Mouse (Mus musculus): Measurements from ENCODE around the gene Depdc5.
A peak's percentile ranks its signal among the peaks of the same experiment; 100 is the strongest.
"Not testable (repeated sequence)": the region's sequence is repeated elsewhere in the genome, so short reads cannot be mapped to it uniquely, and the experiment has no call there.

The Depdc5 gene

GRCm38 (mm10) chr5:32863253-32864228, at the start of gene Depdc5:
Gene Depdc5 (plus strand): TSS chr5:32863701.
- peak; percentile 95 for DNase-seq (ENCODE audit: low read depth, low spot score)

- DNase-seq (ENCODE audit: low read depth, low spot score), result no peak
Measured at GRCm38 (mm10) chr5:32815396-32815795, 48.1 kb upstream of the Depdc5 start.

- DNase-seq (ENCODE audit: low read depth, low spot score), result no peak
Measured at GRCm38 (mm10) chr5:32820471-32820870, 43.0 kb upstream of the Depdc5 start.

- no peak for DNase-seq (ENCODE audit: low read depth, low spot score)
Measured at GRCm38 (mm10) chr5:32827009-32827408, 36.5 kb upstream of the Depdc5 start, which contains the start of gene Gm20671. Gene Gm20671 (minus strand): TSS chr5:32827109.

GRCm38 (mm10) chr5:32828766-32829165, 34.7 kb upstream of the Depdc5 start:
- DNase-seq (ENCODE audit: low read depth, low spot score), result not testable (repeated sequence)

- no peak for DNase-seq (ENCODE audit: low read depth, low spot score)
Measured at GRCm38 (mm10) chr5:32830054-32830453, 33.4 kb upstream of the Depdc5 start.

GRCm38 (mm10) chr5:32834497-32834896, 29.0 kb upstream of the Depdc5 start:
- no peak for DNase-seq (ENCODE audit: low read depth, low spot score)

- DNase-seq (ENCODE audit: low read depth, low spot score), result no peak
Measured at GRCm38 (mm10) chr5:32836976-32837375, 26.5 kb upstream of the Depdc5 start.

- no peak for DNase-seq (ENCODE audit: low read depth, low spot score)
Measured at GRCm38 (mm10) chr5:32840029-32840428, 23.5 kb upstream of the Depdc5 start.

GRCm38 (mm10) chr5:32849178-32849577, 14.3 kb upstream of the Depdc5 start:
- no peak for DNase-seq (ENCODE audit: low read depth, low spot score)

GRCm38 (mm10) chr5:32849580-32849979, 13.9 kb upstream of the Depdc5 start:
- not testable (repeated sequence) for DNase-seq (ENCODE audit: low read depth, low spot score)

- DNase-seq (ENCODE audit: low read depth, low spot score), result peak; percentile 56
Measured at GRCm38 (mm10) chr5:32852026-32852425, 11.5 kb upstream of the Depdc5 start.

GRCm38 (mm10) chr5:32853731-32854507, 9.6 kb upstream of the Depdc5 start, which contains the start of gene Prr14l:
Gene Prr14l (minus strand): TSS chr5:32854256.
- DNase-seq (ENCODE audit: low read depth, low spot score), result peak; percentile 99

- DNase-seq (ENCODE audit: low read depth, low spot score), result no peak
Measured at GRCm38 (mm10) chr5:32854818-32855217, 8.7 kb upstream of the Depdc5 start.

- not testable (repeated sequence) for DNase-seq (ENCODE audit: low read depth, low spot score)
Measured at GRCm38 (mm10) chr5:32855274-32855673, 8.2 kb upstream of the Depdc5 start.

- peak; percentile 80 for DNase-seq (ENCODE audit: low read depth, low spot score)
Measured at GRCm38 (mm10) chr5:32857781-32858220, 5.7 kb upstream of the Depdc5 start.

GRCm38 (mm10) chr5:32861082-32861481, 2.4 kb upstream of the Depdc5 start:
- DNase-seq (ENCODE audit: low read depth, low spot score), result no peak

GRCm38 (mm10) chr5:32862469-32863132, 900 bp upstream of the Depdc5 start:
- DNase-seq (ENCODE audit: low read depth, low spot score), result no peak

GRCm38 (mm10) chr5:32869389-32870024, 6.0 kb downstream of the Depdc5 start:
- peak; percentile 83 for DNase-seq (ENCODE audit: low read depth, low spot score)

- no peak for DNase-seq (ENCODE audit: low read depth, low spot score)
Measured at GRCm38 (mm10) chr5:32872346-32872745, 8.8 kb downstream of the Depdc5 start.

GRCm38 (mm10) chr5:32886739-32887138, 23.2 kb downstream of the Depdc5 start:
- no peak for DNase-seq (ENCODE audit: low read depth, low spot score)
